Mouse (Mus musculus): ENCODE results near the gene Pkd1l2. TPM values are rescaled to one million over a fixed set of nuclear protein-coding genes. Genes with fewer than 3 reads are reported as not detected.

Gene Pkd1l2
- total RNA-seq (2012; rRNA removed): 1.5 TPM in 2 replicates

DNA sequence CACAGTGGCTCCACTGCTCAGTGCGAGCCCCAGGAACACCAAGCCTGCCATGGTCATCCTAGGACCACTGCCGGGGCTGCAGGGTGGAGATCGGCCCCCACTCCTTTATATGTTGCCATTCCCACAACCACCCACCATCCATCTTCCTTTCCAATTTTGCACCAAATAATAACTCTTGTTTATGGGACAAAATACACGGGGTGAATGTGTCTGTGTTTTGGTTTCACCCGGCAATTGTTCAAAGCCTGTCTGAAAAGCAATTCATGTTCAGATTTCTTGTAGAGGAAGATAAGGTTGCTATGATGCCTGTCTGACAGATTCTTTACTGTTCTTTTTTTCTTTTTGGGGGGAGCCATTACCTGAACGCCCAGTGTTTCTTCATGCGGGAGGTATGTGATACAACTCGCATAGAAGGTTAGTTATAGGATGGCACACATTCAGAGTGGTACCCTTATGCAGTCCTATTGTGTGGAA is at the start of gene Pkd1l2:
Gene Pkd1l2, minus strand, starts transcription at position 51 of the 474 bp plus-strand sequence.
- H3K4me1 ChIP-seq (ENCODE audit: control insufficient read depth in 2 of 2, insufficient read depth in 2 of 2, low read length in 2 of 2, poor library complexity in 1 of 2): peaks cover 4 to 18% of the 10 kb centered on the region in 2 experiments; a peak in 2 of 4 replicates
- no peaks in the 10 kb centered on the region for H3K36me3 ChIP-seq (ENCODE audit: control insufficient read depth, insufficient read depth, low read length, poor library complexity, severe bottlenecking)
- no peaks in the 10 kb centered on the region for H3K9me3 ChIP-seq (ENCODE audit: control insufficient read depth, insufficient read depth, low read depth, low read length)
- H3K27ac ChIP-seq (ENCODE audit: insufficient read depth, low read depth, low read length, poor library complexity, severe bottlenecking): no peak within 1 kb of the TSS
- no peak for DNase-seq (ENCODE audit: low read depth, low spot score)
- TF ChIP-seq CHD2 (IDR thresholded peaks at IDR 0.05; ENCODE audit: low read depth, low read length) (no peak), HCFC1 (IDR thresholded peaks at IDR 0.05; ENCODE audit: borderline replicate concordance, insufficient read depth, low read length) (no peak), MAFK (IDR thresholded peaks at IDR 0.05; ENCODE audit: insufficient read depth, low read depth, low read length) (no peak), ZNF384 (IDR thresholded peaks at IDR 0.05; ENCODE audit: low read depth, low read length) (no peak), ZC3H11A (IDR thresholded peaks at IDR 0.05; ENCODE audit: borderline replicate concordance, low read depth, low read length) (no peak)
- H3K9ac ChIP-seq (ENCODE audit: insufficient read depth, low read depth, low read length, poor library complexity, severe bottlenecking): no peak within 1 kb of the TSS
- in situ Hi-C loops (cut with MboI; ENCODE audit: low sequenced_read_pairs in 2 of 2, unreplicated experiment in 2 of 2): no loop called here
- H3K4me3 ChIP-seq (ENCODE audit: insufficient read depth in 1 of 2, low read depth in 1 of 2, low read length in 2 of 2, poor library complexity in 1 of 2, severe bottlenecking in 1 of 2): no peak within 1 kb of the TSS

DNA sequence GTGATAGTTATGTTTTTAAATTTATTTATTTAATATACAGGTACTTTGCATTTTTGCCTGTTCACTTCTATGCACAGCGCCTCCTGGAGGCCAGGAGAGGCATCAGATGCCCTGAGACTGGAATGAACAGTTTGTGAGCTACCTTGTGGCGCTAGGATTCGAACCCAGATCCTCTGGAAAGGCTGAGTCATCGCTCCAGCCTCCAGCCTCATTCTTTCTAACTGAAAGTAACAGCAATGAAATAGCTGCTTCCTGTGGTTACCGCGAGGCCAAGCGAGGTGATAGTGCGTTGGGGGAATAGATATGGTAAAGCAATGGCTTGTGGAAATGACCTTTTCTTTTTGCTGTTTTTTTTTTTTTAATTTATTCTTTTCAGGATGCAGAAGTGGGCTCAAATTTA is 44.8 kb upstream of the Pkd1l2 start:
- in situ Hi-C loops (cut with MboI; ENCODE audit: low sequenced_read_pairs in 2 of 2, unreplicated experiment in 2 of 2): no loop called here

DNA sequence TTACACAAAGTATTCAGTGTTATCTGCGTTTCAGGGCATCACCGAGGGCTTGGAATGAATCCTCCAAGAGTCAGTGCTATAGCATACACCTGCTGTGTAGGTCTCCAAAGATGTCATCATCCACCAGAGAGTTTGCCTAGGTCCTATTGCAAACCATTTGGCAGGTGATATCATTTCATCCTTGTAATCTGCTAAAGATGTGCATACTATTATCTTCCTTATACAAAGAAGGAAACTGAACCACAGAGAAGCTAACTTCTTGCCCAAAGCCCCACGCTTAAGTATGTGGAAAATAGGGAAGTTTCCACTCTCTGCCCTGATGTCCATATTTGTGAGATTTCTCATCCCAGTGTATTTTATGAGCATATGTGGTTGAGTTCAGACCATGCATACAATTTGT is 44.2 kb upstream of the Pkd1l2 start:
- TF ChIP-seq HCFC1 (IDR thresholded peaks at IDR 0.05; ENCODE audit: borderline replicate concordance, insufficient read depth, low read length) (no peak), ZNF384 (IDR thresholded peaks at IDR 0.05; ENCODE audit: low read depth, low read length) (no peak), MAFK (IDR thresholded peaks at IDR 0.05; ENCODE audit: insufficient read depth, low read depth, low read length) (no peak), ZC3H11A (IDR thresholded peaks at IDR 0.05; ENCODE audit: borderline replicate concordance, low read depth, low read length) (no peak), CHD2 (IDR thresholded peaks at IDR 0.05; ENCODE audit: low read depth, low read length) (no peak)
- in situ Hi-C loops (cut with MboI; ENCODE audit: low sequenced_read_pairs in 2 of 2, unreplicated experiment in 2 of 2): no loop called here
- H3K9me3 ChIP-seq (ENCODE audit: control insufficient read depth, insufficient read depth, low read depth, low read length): no peaks in the 10 kb centered on the region
- no peak overlapping the region for H3K4me3 ChIP-seq (ENCODE audit: insufficient read depth in 1 of 2, low read depth in 1 of 2, low read length in 2 of 2, poor library complexity in 1 of 2, severe bottlenecking in 1 of 2)
- H3K36me3 ChIP-seq (ENCODE audit: control insufficient read depth, insufficient read depth, low read length, poor library complexity, severe bottlenecking): no peaks in the 10 kb centered on the region
- H3K9ac ChIP-seq (ENCODE audit: insufficient read depth, low read depth, low read length, poor library complexity, severe bottlenecking): no peak overlapping the region
- peaks cover 0 to 8% of the 10 kb centered on the region in 2 experiments; a peak in 2 of 4 replicates for H3K4me1 ChIP-seq (ENCODE audit: control insufficient read depth in 2 of 2, insufficient read depth in 2 of 2, low read length in 2 of 2, poor library complexity in 1 of 2)
- no peak overlapping the region for H3K27ac ChIP-seq (ENCODE audit: insufficient read depth, low read depth, low read length, poor library complexity, severe bottlenecking)
- no peak for DNase-seq (ENCODE audit: low read depth, low spot score)

More for the DNA sequence above, 44.8 kb upstream of the Pkd1l2 start:
- Histone ChIP-seq H3K9ac (ENCODE audit: insufficient read depth, low read depth, low read length, poor library complexity, severe bottlenecking) (no peak overlapping the region), H3K4me1 (ENCODE audit: control insufficient read depth in 2 of 2, insufficient read depth in 2 of 2, low read length in 2 of 2, poor library complexity in 1 of 2) (peaks cover 0 to 7% of the 10 kb centered on the region in 2 experiments; a peak in 1 of 4 replicates), H3K27ac (ENCODE audit: insufficient read depth, low read depth, low read length, poor library complexity, severe bottlenecking) (no peak overlapping the region), H3K4me3 (ENCODE audit: insufficient read depth in 1 of 2, low read depth in 1 of 2, low read length in 2 of 2, poor library complexity in 1 of 2, severe bottlenecking in 1 of 2) (no peak overlapping the region), H3K36me3 (ENCODE audit: control insufficient read depth, insufficient read depth, low read length, poor library complexity, severe bottlenecking) (no peaks in the 10 kb centered on the region), H3K9me3 (ENCODE audit: control insufficient read depth, insufficient read depth, low read depth, low read length) (no peaks in the 10 kb centered on the region)
- DNase-seq (ENCODE audit: low read depth, low spot score): no peak
- no peak for TF ChIP-seq CHD2 (IDR thresholded peaks at IDR 0.05; ENCODE audit: low read depth, low read length)
- peak; percentile 56; the same call in 1 of the 2 replicates for TF ChIP-seq MAFK (IDR thresholded peaks at IDR 0.05; ENCODE audit: insufficient read depth, low read depth, low read length)
- TF ChIP-seq HCFC1 (IDR thresholded peaks at IDR 0.05; ENCODE audit: borderline replicate concordance, insufficient read depth, low read length): no peak

DNA sequence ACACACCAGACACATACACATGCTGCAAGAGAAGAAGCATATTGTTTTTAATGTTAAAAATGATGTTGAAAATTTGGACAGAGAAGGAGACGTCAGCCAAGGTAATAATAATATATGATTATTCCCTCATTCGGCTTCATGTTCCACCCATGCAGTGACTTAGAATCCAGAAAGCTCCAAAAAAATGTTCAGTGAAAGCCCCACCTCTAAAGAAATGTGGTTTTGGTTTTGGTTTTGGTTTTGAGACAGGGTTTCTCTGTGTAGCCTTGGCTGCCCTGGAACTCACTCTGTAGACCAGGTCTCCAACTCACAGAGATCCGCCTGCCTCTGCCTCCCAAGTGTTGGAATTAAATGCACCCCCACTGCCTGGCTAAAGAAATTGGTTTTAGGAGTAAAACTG is 43.6 kb upstream of the Pkd1l2 start:
- Histone ChIP-seq H3K36me3 (ENCODE audit: control insufficient read depth, insufficient read depth, low read length, poor library complexity, severe bottlenecking) (no peaks in the 10 kb centered on the region), H3K4me1 (ENCODE audit: control insufficient read depth in 2 of 2, insufficient read depth in 2 of 2, low read length in 2 of 2, poor library complexity in 1 of 2) (peaks cover 0 to 11% of the 10 kb centered on the region in 2 experiments; a peak in 2 of 4 replicates), H3K9me3 (ENCODE audit: control insufficient read depth, insufficient read depth, low read depth, low read length) (no peaks in the 10 kb centered on the region), H3K9ac (ENCODE audit: insufficient read depth, low read depth, low read length, poor library complexity, severe bottlenecking) (no peak overlapping the region), H3K27ac (ENCODE audit: insufficient read depth, low read depth, low read length, poor library complexity, severe bottlenecking) (no peak overlapping the region), H3K4me3 (ENCODE audit: insufficient read depth in 1 of 2, low read depth in 1 of 2, low read length in 2 of 2, poor library complexity in 1 of 2, severe bottlenecking in 1 of 2) (no peak overlapping the region)
- DNase-seq (ENCODE audit: low read depth, low spot score): no peak
- in situ Hi-C loops (cut with MboI; ENCODE audit: low sequenced_read_pairs in 2 of 2, unreplicated experiment in 2 of 2): no loop called here
- no peak for TF ChIP-seq HCFC1 (IDR thresholded peaks at IDR 0.05; ENCODE audit: borderline replicate concordance, insufficient read depth, low read length)
- no peak for TF ChIP-seq ZC3H11A (IDR thresholded peaks at IDR 0.05; ENCODE audit: borderline replicate concordance, low read depth, low read length)
- TF ChIP-seq ZNF384 (IDR thresholded peaks at IDR 0.05; ENCODE audit: low read depth, low read length): no peak
- no peak for TF ChIP-seq MAFK (IDR thresholded peaks at IDR 0.05; ENCODE audit: insufficient read depth, low read depth, low read length)
- TF ChIP-seq CHD2 (IDR thresholded peaks at IDR 0.05; ENCODE audit: low read depth, low read length): no peak

Measured in ES-E14 (cell line).